Mouse (Mus musculus) cerebellum, adult 8-10 months (tissue): Measurements from ENCODE around the gene Ifit1.
"Not testable (repeated sequence)": the region's sequence is repeated elsewhere in the genome, so short reads cannot be mapped to it uniquely, and the experiment has no call there.

Experiments used
- DNase-seq: peaks from one replicate; pipeline ENCODE4 v3.0.0; 2022

The Ifit1 gene

GRCm38 (mm10) chr19:34640623-34641022 lies at the start of gene Ifit1, which contains the start of gene Ifit1bl2:
TSS of gene Ifit1 (plus strand) at chr19:34640871.
TSS of gene Ifit1bl2 (minus strand) at chr19:34640743.
- DNase-seq, result no peak

DNA sequence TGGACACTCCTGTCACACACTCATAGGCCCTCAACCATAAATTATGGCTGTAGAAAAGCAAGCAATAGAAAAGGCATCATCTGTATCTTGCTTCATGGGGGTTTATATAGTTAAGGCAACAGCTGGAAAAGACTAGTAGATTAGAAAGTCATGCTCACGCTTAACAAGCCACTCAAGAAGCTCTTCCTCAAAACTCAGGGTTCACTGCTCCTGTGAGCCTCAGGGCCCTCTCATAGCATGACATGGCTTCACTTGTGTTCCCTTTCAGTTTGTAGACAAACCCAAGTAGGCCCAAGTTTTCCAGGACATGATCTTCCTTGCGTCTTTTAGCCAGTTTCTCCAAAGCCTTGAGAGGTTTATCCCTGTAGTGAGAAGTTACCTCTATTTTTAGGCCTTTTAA lies 47.2 kb upstream of the Ifit1 start:
- no peak for DNase-seq

GRCm38 (mm10) chr19:34594523-34594922 lies 46.1 kb upstream of the Ifit1 start:
- DNase-seq, result not testable (repeated sequence)

GRCm38 (mm10) chr19:34596811-34597210 lies 43.9 kb upstream of the Ifit1 start:
- DNase-seq, result no peak

- peak; percentile 28 for DNase-seq
Observed at GRCm38 (mm10) chr19:34598341-34598740, 42.3 kb upstream of the Ifit1 start.

- not testable (repeated sequence) for DNase-seq
Observed at GRCm38 (mm10) chr19:34599250-34599649, 41.4 kb upstream of the Ifit1 start.

DNA sequence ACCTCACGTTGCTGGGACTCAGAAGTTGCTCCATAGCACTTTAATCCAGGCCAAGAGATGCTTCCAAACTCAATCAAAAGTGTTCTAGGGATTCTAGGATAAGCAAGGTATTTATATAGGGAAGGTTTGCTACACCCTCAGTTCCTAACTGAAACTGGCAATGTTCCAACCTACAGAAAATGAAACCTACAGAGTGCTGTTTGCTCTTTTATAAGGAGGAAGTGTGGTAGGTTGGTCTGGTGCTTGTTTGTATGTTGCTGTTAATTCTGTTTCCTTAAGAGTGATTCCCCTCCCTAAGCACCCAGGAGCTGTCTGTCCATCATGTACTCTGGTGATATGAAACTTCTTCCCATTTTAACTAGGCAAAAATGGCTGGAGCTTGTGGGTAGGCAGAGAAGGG lies 38.8 kb upstream of the Ifit1 start, which contains the start of gene Ifit1bl1:
Ifit1bl1 (minus strand) TSS at position 69 of the 400 bp plus-strand sequence.
- DNase-seq, result not testable (repeated sequence)

GRCm38 (mm10) chr19:34605472-34605871 lies 35.2 kb upstream of the Ifit1 start:
- no peak for DNase-seq

- DNase-seq, result not testable (repeated sequence)
Observed at GRCm38 (mm10) chr19:34607237-34608051, 33.2 kb upstream of the Ifit1 start, which contains the start of gene Ifit3b. TSS of gene Ifit3b (plus strand) at chr19:34607970.

DNA sequence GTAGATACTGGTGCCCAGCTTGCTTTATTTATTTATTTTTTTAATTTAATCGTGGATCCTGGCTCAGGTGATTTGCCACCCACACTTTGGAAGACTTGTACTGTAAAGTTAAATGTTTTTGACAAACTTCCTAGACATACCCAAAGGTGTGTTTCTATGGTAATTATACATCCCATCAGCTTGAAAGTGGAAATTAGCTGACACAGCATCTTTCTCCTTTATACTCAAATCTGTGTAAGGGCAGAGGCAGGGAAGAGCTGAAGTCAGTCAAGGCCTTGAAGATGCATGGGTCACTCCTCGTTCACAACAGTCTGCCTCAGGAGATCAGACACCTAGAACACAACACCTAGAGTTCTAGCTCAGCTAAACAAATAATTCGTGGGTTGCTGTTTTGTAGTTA lies 30.6 kb upstream of the Ifit1 start:
- DNase-seq, result not testable (repeated sequence)

DNA sequence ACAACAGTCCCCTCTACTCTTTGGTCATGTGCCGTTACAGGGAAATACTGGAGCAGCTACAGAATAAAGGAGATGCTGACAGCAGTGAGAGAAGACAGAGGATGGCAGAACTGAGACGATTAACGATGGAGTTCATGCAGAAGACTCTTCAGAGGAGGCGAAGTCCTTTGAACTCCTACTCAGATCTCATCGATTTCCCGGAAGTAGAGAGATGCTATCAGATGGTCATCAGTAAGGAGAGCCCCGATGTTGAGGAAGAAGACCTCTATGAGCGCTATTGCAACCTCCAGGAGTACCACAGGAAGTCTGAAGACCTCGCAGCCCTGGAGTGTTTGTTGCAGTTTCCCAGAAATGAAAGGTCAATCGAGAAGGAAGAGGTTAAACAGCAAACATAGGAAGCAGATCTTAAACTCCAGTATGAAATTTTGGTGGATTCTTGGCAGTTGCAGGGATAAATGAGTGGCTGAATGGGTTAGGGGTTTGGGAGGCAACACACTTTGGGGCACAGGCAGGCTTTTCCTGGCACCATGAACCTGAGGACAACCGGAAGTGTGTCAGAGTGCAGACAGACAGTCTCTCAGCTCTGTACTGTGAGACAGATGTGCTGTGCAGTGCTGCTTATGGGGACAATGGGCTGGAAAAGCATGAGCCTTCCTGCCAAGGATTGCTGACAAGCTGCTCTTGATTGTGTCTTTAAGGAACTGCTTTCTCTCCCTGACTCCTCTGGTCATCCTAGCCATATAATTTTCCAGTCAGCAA lies 28.2 kb upstream of the Ifit1 start:
- not testable (repeated sequence) for DNase-seq

GRCm38 (mm10) chr19:34620871-34621270 lies 19.8 kb upstream of the Ifit1 start:
- DNase-seq, result no peak

- no peak for DNase-seq
Observed at GRCm38 (mm10) chr19:34623781-34624180, 16.9 kb upstream of the Ifit1 start.

GRCm38 (mm10) chr19:34624663-34625062 lies 16.0 kb upstream of the Ifit1 start:
- no peak for DNase-seq

DNA sequence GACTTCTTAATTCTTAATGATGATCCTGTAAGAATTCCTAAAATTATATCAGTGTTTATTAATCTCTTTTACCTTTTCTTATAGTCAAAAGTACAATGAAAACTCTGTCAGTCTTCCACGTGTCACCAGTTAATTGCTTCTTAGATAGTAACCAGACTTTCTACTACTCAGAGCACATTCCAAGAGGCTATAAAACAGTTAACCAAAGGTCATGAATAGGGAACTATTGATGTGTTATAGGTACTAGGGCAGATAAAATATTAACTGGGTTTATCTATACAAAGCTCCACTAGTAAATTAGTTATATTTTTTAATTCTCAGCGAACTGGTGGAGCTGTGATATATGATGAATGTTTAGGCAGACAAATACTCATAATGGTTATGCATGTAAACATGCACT lies 13.2 kb upstream of the Ifit1 start:
- no peak for DNase-seq

DNA sequence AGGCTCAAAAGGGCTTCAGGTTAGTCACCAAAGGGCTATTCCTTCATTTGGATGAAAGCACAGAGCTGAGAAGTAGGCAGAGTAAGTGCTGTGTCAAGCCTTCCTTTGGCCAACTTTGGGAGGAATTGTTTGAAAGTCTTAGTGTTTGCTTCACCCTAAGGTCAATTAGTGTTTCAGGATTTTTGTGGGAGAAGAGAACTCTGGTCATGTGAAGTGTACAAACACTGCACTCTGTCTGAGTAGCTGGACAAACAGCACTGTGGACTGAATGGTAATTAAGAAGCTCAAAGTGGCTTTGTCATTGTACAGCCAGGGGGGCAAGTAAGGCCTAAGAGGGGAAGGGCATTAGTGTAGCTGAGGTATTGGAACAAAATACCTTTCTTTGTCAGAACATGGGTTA lies 9.2 kb upstream of the Ifit1 start:
- DNase-seq, result no peak

DNA sequence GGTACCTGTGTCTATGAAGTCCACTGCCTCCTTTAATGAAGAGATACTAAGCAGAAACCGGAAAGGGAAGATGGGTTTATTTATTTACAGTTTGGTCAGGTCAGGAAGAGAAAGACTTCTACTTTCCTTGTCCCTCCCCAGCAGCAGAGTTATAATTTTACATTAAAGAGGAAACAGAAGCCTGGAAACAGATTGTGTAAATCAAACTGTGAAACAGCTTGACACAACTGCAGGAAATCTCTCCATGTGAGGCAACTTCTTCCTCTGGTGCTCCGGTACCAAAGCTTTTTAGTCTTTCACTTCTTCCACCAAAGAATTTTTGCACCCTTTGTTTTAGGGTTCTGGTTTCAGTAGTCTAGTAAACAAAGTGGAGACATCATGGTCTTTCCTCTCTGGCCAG lies 7.2 kb upstream of the Ifit1 start:
- no peak for DNase-seq

DNA sequence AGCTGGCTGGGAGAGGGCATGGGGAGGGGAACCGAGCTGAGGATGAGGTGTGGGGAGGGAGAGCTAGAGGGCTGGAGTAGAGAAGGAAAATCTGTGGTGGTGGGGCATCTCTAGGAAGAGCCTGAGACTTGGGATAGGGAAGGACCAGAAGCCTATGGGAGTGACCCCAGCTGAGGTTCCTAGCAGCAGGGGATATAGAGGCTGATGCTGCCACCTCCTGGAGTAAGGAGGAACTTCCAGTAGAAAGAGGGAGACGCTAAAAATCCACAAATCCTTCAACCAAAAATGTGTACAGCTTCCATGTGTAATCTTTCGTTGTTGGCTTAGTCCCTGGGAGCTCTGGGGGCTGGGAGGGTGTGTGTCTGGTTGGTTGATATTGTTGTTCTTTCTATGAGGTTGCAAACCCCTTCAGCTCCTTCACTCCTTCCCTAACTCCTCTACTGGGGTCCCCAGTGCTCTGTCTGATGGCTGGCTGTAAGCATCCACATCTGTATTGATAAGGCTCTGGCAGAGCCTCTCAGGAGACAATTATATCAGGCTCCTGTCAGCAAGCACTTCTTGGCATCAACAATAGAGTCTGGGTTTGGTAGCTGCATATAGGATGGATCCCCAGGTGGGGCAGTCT lies 3.6 kb upstream of the Ifit1 start:
- DNase-seq, result peak; percentile 8

- no peak for DNase-seq
Observed at GRCm38 (mm10) chr19:34642616-34643015, 1.9 kb downstream of the Ifit1 start.

DNA sequence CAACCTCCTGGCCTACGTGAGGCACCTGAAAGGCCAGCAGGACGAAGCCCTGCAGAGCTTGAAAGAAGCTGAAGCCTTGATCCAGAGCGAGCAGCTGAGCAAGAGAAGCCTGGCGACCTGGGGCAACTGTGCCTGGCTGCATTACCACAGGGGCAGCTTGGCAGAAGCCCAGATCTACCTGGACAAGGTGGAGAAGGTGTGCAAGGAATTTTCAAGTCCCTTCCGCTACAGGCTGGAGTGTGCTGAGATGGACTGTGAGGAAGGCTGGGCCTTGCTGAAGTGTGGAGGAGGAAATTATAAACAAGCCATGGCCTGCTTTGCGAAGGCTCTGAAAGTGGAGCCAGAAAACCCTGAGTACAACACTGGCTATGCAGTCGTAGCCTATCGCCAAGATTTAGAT lies 7.0 kb downstream of the Ifit1 start:
- DNase-seq, result not testable (repeated sequence)

DNA sequence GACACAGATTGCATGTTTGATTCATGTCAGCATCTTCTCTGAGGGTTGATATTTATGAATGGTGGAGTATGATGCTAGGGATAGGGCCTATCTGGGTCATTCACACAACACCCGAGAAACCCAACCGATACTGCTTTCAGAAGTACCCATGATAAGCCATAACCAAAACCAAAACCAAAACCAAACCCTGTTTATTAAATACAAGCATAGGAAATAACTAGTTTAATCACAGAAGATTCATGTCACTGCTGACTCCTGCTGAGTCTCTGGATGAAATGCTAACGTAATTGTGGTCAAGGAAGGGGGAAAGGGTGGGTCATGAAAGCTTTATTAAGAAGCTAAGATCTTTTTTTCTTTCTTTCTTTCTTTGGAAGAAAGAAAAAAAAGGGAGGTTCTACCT lies 9.6 kb downstream of the Ifit1 start:
- DNase-seq, result no peak

- no peak for DNase-seq
Observed at GRCm38 (mm10) chr19:34650997-34651396, 10.3 kb downstream of the Ifit1 start.

- DNase-seq, result no peak
Observed at GRCm38 (mm10) chr19:34655227-34655805, 14.6 kb downstream of the Ifit1 start.
